Mouse (Mus musculus): ENCODE results near the gene Srp54a.
"Not testable (repeated sequence)": the region's sequence is repeated elsewhere in the genome, so short reads cannot be mapped to it uniquely, and the experiment has no call there.

Srp54a gene

DNA sequence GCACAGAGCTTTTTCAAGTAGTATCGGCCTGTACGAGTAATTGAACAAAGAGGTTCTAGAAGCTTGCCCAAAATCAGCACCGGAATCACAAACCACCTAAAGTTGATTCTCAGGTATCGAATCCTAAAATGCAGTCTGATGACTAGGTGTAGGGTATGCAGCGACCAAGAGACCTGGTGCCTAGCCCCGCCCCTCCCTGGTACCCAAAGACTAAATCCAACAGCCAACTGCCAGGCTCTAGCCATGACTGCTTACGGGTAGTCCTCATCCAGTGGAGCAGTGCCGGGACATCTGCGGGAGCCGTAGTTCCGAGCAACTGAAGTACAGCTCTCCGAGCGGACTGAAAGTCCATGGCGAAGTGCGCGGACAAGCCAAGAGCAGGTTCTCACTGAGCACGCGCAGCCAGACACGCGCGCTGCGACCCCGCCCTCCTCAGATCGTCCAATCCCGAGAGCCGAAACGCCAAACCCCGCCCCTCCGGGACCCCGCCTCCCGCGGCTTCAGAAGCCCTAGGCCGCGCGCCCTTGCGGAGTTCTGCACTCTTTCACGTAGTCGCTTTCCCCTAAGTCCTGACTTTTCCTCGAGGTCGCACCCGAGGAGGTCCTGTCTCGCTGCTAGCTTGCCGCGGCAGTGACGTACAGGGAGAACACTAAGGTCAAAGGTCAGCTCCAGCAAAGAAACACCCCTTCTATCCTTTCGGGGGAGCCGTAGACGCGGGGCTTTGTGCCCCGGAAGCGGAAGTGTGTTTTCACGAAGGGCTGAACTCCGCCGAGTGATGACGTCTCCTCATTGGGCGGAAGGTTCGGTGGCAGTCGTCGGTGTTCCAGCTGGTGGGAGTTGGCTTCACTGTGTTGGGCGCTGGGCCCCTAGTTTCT lies at the start of gene Srp54a, which contains the start of gene 2700097O09Rik:
TSS of gene Srp54a (plus strand) at position 537 of the 875 bp plus-strand sequence.
TSS of gene 2700097O09Rik (minus strand) at position 385 of the 875 bp plus-strand sequence.
- peak; percentile 98 for DNase-seq (ENCODE audit: low read depth)

DNA sequence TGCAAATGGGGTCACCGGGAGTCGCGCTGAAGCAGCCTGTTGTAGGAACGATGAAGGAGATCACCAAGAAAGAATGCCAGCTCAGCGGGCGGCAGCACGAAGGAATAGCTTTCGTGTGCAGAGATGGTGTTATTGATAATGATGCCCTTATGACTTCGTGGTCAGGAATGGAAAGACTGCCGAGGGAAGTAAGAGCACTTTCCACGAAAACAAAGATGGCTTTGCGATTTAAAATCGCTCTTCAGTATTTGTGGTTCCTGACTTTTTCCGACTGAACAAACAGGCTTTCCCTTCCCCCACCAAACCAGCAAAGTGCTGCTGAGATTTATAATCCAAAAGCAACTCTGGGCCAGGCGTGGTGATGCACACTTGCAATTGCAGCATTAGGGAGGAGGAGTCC lies 39.1 kb upstream of the Srp54a start:
- no peak for DNase-seq (ENCODE audit: low read depth)

DNA sequence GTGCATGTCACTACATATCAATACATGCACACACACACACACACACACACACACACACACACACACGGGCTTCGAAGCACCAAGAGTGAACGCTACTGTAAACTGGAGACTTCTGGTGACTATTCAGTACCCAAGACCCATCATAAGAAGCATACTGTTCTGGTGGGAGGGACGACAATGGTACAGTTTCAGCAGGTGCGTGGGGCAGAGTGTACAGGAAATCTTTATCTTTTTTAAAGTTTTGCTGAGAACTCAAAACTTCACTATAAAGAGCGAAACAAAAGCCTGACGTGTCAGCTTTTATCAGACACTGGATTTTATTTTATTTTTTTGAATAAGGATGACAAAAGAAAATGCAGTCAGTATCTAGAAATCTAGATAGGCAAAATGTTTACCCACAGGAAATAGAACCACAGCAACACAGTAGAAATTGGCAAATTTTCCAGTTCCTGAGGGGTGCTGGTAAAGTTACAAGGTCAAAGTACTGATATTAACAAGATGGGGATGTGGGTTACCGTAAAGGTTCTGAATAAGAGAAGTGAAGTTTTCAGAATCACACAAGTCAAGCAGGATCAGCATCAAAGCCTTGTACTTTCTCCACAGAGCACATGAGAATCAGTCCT lies 30.2 kb upstream of the Srp54a start:
- DNase-seq (ENCODE audit: low read depth) = no peak

DNA sequence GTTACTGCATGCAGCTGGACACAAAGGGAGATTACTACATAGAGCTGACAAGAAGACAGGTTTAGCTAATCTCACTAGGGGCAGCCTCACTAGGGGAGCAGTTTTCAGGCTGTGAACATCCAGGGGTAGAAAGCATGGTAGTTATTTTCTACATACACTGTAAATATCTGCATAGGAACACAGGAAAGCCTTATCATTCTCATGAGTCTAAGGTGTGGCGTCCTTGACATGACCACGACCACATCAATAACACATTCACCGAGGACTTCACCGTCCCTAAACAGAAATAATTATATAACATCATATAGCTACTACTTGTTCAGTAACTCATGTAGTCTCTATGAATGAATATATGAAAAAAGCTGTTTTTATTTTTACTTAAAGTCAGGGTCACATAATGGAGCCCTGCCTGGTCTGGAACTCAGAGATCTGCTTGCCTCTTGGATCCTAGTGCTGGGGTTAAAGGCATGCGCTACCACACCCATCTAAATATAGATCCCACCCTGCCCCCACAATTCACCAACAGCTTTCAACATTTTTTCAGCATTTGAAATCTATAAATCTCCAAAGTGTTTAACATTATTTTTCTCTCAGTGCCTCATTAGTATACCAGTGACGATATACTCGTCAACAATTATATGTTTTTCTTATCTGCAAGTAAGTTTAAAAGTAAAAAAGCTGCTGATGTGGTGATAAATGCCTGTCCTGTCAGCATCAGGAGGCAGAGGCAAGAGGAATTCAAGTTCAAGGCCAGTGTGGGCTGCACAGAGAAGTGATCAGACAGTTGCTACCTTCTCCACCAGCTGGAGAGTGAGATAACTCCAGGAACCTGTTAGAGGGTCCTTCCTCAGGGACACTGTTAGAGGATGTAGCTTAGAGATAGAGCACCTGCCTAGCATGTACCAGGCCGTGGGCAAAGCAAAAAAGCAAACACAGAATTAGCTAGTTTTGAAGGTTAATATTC lies 28.6 kb upstream of the Srp54a start:
- no peak for DNase-seq (ENCODE audit: low read depth)

DNA sequence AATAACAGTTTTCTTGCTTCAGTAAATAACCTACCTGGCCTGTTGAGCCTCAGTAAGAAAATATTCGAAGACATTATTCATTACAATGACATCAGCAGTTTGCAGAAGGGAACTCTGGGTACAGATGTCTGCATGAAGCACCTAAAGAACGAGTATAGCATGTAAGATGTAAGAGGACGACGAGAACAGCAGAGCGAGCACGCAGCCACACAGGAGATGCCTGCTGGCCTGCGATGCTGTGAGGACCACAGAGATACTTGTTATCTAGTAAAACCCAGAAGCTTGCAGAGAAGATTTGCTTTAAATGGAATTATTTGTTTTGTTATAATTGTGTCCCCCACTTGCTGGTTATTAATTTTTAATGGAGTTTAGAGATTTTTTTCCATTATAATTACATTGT lies 26.8 kb upstream of the Srp54a start:
- no peak for DNase-seq (ENCODE audit: low read depth)

DNA sequence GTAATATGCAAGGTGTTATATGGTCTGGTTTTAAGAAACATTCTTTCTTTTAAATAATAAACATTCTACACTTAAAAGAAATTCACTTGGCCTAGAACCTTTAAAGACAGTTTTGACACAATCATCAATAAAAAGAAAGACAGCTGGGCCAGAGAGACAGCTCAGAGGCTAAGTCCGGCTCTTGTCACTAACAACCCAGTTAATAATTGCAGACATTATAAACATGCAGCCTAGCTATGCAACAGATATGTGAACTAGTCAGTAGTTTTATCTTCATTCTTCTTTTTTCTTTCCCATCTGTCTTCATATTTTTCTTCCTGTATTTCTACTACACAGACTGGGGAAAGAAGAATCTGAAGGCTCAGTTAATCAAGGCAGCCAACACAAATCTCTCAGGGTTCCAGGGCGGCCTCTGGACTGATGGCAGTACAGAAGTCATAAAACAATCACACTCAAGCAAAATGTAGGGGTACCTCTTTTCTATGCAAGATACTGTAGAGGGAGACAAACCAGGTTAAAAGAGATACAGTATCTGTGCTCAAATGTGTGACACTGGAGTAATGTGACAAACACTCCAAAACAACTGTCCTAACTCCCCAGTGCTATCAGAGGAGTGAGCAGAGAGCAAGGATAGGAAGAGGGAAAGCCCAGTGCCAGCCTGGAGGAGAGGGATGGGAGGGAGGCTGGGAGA lies 25.4 kb upstream of the Srp54a start:
- no peak for DNase-seq (ENCODE audit: low read depth)

DNA sequence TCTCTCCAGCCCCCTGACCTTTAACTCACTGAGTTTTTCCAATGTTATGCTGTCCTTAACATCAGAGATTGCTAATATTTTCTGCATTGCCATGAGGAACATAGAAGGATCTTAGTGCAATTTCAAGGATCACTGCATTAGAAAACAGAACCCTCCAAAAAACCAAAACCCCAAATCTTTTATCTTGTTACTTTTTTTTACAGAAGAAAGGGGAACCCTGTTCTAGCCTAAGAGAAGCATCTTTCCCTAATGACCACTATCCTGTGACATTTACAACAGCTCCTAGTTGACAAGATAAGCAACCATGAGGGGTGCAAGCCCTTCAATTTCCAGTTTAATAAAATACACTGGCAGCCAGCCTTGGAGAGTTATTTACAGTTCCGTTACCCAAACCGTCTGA lies 23.4 kb upstream of the Srp54a start:
- DNase-seq (ENCODE audit: low read depth) = no peak

DNA sequence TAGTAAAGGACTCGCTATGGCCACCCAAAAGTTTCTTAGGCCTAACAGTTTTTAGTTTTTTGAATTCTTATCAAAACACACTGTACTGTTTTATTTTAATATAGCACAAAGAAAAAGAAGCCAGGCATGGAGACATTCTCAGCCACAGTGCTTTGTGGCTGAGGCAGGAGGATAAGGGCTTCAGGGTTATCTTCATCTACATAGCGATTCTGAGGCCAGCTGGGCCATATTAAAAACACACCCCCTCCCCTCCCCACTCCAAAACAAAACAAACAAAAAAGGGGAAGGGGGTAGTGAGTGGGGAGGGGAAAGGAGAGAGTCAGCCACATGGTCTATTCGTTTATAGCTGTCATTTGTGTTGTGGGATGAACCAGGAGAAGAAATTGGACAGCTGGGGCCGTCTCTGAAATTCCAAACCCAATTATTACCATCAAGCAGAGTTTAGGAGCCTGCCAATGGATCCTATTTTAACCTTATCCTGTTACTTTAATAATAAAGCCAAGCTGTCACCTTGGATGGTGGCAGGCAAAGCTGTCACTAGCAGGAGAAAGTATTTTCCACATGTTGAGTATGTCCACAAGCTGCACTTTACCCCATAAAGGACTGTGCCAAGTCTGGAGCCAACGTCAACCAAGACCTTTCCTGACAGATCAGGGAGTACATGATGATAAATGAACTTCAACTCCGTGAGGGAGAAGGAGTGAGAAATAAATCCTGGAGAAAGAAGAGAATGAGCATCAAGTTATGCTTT lies 21.0 kb upstream of the Srp54a start:
- DNase-seq (ENCODE audit: low read depth) = no peak

DNA sequence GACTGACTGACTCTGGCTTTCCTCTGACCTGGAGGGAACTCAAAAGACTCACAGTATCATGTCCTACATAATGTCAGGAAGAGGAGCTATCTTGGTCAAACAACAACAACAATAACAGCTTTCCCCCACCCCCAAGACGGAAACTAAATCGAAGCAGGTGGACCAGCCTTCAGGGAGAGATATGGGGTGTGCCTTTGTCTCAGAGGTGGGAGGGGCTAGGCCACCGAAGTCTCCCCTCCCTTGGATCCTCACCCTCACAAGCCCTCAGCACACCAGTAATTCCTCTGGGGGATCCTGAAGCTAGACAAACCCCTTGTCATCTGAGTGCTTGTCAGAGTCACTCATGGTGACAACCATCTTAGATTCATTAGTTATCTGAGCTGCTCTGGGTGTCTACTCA lies 20.2 kb upstream of the Srp54a start:
- no peak for DNase-seq (ENCODE audit: low read depth)

DNA sequence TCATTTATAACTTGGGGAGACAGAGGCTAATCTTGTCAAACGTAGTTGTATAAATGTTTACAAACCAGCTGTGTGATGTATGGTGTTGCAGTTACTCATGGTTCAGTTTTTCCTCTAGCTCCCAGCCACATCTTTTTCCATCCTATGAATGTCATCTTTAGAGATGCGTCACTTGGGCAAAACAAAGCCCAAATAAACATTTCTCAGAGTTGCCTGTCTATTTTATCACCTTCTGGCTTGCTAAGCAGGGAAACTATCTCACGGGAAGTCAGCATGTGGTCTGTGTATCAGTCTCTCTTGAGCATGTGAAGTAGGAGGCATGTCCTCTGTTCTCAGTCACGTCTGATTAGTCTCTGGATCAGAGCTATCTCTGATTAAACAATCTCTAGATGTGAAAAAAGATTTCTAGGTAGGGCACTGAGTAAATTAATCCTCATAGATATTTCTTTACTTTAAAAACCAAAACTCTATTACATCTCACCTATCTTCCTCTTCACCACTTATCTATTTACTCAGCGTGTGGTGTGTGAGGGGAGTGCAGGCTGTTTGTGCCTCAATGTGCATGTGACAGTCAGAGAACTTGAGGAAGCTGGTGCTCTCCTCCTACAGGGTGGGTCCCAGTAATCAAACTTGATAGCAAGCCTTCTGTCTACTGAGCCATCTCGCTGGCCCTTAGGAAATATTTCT lies 19.7 kb upstream of the Srp54a start:
- DNase-seq (ENCODE audit: low read depth) = no peak

DNA sequence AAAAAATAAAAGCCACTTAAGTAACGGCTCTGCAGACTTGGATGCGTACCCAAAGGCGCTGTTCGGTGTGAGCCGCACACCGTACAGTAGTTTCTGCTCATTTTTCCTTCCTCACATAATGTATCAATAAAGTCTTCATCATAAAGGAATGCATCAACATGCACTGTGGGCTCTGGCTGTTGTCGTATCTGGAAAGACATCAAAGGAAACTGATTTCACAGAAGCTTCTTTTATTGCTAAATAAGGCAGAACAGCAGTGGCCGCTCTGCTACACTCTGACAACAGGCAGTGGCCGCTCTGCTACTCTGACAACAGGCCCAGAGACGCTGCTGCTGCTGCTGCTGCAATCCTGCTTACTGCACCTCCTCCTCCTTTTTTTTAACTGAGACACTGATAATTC lies 19.1 kb upstream of the Srp54a start:
- DNase-seq (ENCODE audit: low read depth) = no peak

DNA sequence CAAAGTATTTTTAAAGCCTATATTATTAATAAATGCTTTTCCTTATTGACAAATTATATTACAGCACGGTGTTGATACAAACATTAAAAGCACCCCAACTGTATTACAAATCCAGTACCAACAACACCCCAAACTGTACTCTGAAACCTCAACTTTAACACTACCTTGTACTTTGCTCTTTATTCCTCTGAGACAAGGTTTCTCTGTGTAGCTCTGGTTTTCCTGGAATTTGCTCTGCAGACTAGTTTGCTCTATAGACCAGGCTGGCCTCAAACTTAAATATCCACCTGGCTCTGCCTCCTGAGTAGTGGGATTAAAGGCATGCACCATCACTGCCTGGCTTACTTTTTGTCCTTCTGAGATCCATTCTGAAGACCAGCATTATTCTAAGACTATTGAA lies 17.9 kb upstream of the Srp54a start:
- no peak for DNase-seq (ENCODE audit: low read depth)

DNA sequence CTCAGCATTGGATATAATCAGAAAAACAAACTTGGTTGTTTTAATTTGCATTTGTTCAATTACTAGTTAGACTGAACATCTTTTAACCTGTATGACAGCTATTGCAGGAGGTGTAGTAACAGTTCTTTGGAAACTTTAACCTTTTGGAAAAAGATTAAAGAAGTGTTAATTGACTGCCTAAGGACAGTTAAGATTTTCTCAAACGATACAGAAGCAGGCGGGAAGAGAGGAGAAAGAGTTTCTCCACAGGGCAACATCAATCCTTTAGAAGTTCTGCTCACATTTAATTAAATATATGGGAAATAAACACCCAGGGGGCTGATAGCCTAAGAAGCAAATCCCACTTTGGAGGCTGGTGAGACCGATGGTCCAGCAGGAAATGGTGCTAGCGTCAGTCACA lies 7.6 kb upstream of the Srp54a start:
- DNase-seq (ENCODE audit: low read depth) = no peak

DNA sequence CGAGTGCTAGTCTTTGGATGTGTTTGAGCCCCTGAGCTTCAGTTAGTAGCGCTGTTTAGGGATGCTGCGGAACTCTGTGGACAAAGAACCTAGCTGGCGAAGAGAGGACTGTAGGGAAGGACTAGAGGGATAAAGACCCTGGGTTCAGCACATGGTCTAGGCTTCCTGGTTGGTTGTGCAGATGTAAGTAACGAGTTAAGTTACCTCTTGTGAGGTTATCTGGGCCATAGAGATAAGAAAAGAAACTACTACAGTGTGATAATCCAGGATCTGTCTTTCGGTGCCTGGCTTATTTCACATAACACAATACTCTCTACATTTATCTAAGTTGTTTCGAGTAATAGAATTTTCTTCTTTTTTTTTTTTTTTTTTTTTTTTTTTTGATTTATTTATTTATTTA lies 6.4 kb upstream of the Srp54a start:
- DNase-seq (ENCODE audit: low read depth) = no peak

DNA sequence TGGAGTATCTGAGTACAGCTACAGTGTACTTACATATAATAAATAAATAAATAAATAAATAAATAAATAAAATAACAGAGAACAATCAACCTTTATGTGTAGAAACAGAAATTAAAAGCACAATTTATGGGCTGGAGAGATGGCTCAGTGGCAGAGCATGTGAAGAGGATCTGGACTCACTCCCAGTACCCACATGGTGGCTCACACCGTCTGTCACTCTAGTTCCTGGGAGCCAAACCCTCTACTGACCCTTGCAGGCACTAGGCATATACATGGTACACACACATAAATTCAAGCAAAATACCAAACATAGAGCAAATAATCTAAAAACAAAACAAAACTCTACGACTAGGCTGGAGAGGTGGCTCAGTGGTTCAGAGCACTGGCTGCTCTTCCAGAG lies 4.8 kb upstream of the Srp54a start:
- DNase-seq (ENCODE audit: low read depth) = no peak

DNA sequence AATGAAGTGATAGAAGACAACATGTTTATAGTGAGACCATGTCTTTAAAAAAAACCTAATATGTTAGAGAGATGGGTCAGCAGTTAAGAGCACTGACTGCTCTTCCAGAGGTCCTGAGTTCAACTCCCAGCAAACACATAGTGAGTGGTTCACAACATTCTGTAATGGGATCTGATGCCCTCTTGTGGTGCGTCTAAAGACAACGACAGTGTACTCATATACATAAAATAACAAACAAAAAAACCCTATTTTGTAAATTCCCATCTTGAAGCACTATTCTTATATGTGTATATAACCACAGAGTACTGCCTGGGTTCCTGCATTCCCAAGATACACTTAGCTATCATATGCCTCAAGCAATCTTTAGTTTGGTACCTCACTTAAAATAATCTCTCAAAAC lies 1.4 kb upstream of the Srp54a start:
- DNase-seq (ENCODE audit: low read depth) = peak; percentile 57

DNA sequence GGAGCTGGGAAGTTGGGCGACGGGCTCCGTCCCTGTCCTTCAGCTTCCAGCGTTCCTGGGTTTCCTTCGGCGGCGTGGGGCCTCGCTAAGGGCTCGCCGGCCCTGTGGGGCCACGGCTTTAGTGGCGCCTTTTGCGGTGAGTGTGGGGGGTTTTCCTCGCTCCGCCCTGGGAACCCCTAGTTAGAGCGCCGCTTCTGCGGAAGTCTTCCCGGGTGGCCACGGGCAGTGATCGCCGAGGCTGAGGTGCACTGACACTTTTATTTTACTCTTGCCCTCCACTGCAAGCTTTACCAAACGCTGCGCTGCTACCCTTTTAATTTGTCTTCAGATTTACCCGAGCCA lies 510 bp downstream of the Srp54a start:
- DNase-seq (ENCODE audit: low read depth) = not testable (repeated sequence)

DNA sequence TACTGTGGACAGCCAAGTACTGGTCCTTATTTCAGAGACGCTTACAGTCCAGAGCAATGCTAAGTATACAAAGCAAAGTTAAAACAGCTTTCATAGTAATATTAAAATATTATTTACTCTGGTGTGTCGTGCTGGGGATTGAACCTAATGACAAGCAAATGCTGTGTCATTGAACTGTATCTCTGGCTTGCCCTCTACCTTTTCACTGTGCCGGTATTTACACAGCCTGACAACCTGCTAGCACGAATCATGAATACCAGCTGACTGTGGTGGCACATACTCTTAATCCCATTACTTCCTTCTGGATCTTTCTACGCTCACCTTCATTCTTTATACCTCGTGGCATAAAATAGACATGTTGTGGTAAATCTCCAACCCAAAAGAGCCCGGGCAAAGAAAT lies 12.1 kb downstream of the Srp54a start:
- DNase-seq (ENCODE audit: low read depth) = not testable (repeated sequence)

DNA sequence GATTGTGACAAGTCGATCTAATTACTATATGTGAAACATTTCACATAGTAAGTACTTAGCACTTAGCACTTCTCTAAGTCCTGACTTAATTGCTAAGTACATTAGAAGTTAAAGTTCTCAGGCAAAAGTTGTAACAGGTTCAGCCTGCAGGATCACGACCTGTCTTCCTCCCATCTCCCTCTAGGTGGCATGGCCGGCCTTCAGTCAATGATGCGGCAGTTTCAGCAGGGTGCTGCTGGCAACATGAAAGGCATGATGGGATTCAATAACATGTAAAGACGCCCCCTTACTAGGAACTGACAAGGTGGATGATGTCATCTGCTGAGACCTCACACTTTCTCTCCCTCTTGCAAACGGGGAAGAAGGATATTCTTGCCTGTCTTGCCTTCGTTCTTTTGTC lies 32.6 kb downstream of the Srp54a start:
- not testable (repeated sequence) for DNase-seq (ENCODE audit: low read depth)

DNA sequence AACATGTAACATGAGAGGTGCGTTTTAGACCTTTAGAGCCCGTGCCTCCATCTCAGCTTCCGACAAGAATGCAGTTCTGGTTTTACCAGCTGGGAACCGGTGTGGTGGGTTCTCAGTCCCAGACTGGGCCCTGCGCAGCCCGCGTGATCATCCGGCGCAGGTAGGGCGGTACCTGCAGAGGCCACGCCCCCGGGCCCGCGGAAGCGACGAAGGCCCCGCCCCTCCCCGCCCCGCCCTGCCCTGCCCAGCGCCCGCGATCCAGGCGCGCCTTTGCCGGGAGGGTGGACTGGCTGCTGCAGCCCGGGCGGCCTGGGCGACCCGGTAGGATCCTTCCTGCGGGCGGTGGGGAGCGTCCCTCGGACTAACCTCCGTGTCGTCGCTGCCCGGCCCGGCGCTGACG lies 44.2 kb downstream of the Srp54a start, which contains the start of gene Fam177a:
TSS of gene Fam177a (plus strand) at position 228 of the 400 bp plus-strand sequence.
- not testable (repeated sequence) for DNase-seq (ENCODE audit: low read depth)
